Mouse (Mus musculus) forebrain, embryonic 14.5 days (tissue): ENCODE measurements at regions not wholly inside any gene's neighbourhood (a gene's known extent, or its start where the extent isn't known, plus 50 kb on each side); places are given as distances from the start of the nearest gene placed in this dataset.
A peak's percentile ranks its signal among the peaks of the same experiment; 100 is the strongest.

Experiments used
- ATAC-seq: fragments of 200-750 bp; cut with Nextera tagmentation; 2 replicates; pipeline ENCODE4 v1.8.0; 2017; ENCODE audit warnings: mild to moderate bottlenecking, moderate library complexity
- DNase-seq: peaks from one replicate; pipeline ENCODE4 v3.0.0-alpha.2; 2015; ENCODE audit warnings: low spot score
- H3K27ac ChIP-seq: fragments of 300-500 bp; sonication (generic); 2 replicates; pipeline ENCODE4 v1.5.1; 2014; ENCODE audit warnings: low read depth, mild to moderate bottlenecking, control low read depth, low read length, moderate library complexity
- H3K27me3 ChIP-seq: fragments of 300-500 bp; sonication (generic); replicated peaks from 2 replicates; pipeline ENCODE4 v1.6.1; 2014; ENCODE audit warnings: low read length, control low read depth, mixed read lengths; ENCODE audit not compliant: control insufficient read depth, insufficient read depth
- H3K36me3 ChIP-seq: fragments of 300-500 bp; sonication (generic); 2 replicates; pipeline ENCODE4 v1.6.1; 2014; ENCODE audit warnings: low read length, control low read depth; ENCODE audit not compliant: control insufficient read depth, insufficient read depth
- H3K4me1 ChIP-seq: fragments of 300-500 bp; sonication (generic); 2 replicates; pipeline ENCODE4 v1.6.1; 2014; ENCODE audit warnings: antibody characterized with exemption, low read length, control low read depth; ENCODE audit not compliant: control insufficient read depth, insufficient read depth
- H3K4me2 ChIP-seq: fragments of 300-500 bp; sonication (generic); 2 replicates; pipeline ENCODE4 v1.6.1; 2014; ENCODE audit warnings: mild to moderate bottlenecking, control low read depth, low read length
- H3K4me3 ChIP-seq: fragments of 300-500 bp; sonication (generic); 2 replicates; pipeline ENCODE4 v1.5.1; 2014; ENCODE audit warnings: low read depth, low read length, control low read depth
- H3K9ac ChIP-seq: fragments of 300-500 bp; sonication (generic); 2 replicates; pipeline ENCODE4 v1.6.1; 2014; ENCODE audit warnings: mild to moderate bottlenecking, low read length, control low read depth, moderate library complexity
- H3K9me3 ChIP-seq: fragments of 300-500 bp; sonication (generic); replicated peaks from 2 replicates; pipeline ENCODE4 v1.6.1; 2016; ENCODE audit warnings: low read length, control low read depth, mixed read lengths; ENCODE audit not compliant: control insufficient read depth
- WGBS: fragments of 180-500 bp; shearing (Covaris S2); extraction: QIAGEN DNeasy Blood & Tissue Kit; methylation state at CpG from one replicate; pipeline ENCODE4 v1.1.7; 2014; 5-methylcytosine and 5-hydroxymethylcytosine counted together

DNA sequence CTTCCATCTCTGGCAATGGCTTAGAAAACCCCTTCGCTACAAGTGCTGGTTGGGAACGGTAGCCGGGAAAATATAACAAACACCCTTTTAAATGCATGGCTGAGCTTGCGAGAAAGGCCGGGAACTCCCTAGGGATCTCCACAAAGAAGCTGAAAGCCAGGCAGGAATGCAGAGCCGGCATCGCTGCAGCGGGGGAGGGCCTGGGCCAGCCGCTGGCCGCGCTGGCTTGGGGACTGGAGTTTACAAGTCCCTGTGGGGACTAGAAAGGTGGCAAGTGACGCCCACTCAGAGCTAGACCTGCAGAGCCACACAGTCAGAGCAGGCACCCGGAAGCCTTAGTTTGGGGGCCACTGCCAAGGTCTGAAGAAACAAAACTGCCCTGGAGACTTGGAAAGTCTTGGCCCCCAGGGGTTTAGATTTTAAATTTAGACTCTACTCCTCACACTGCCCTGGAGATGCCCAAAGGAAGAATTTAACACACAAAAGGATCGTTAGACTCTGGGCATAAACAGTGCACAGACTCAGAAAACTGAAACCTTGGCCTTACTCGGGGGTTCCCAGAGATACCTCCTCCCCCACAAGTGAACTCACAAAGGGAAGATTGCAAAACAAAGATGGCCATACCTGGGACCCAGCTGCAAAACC, 59.4 kb downstream of the 1700001O22Rik start:
- ATAC-seq (peak; percentile 92), DNase-seq (peak; percentile 87)
- Histone ChIP-seq H3K4me3 (no peak overlapping the region), H3K4me1 (peaks cover 19% of the 10 kb centered on the region), H3K9ac (peak overlapping the region; percentile 46), H3K27ac (peak overlapping the region; percentile 94), H3K27me3 (no peaks in the 10 kb centered on the region), H3K9me3 (no peaks in the 10 kb centered on the region), H3K4me2 (peak overlapping the region; percentile 14; the same call in 1 of the 2 replicates), H3K36me3 (no peaks in the 10 kb centered on the region)
- WGBS, result 1% methylated on average over 15 of the region's 15 CpGs

DNA sequence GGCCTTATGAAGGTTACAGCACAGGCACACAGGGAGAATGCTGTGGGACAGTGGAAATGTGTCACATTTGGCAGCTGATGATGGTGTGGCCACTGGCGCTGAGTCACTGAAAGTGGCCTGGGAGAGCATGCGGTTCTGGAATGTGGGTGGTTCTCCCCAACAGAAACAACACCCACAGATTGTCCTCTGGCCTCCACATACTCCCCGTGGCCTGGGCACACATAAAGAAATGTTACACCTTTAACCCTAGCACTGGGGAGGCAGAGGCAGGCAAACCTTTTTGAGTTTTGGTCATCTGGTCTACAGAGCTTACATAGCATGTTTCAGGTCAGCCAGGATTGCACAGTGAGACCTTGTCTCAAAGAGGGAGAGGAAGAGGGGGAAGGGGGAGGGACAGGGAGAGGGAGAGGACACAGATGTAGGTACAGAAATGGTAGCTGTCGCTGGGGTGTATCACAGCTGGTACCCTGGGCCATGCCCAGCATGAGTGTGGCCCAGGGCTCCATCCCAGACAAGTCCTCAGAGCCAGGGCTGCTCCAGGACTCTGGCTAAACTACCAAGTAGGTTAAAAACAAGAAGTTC, 60.1 kb downstream of the 1700001O22Rik start:
- 30% methylated on average over 4 of the region's 4 CpGs for WGBS
- ATAC-seq (peak; percentile 66), DNase-seq (no peak)
- H3K27ac ChIP-seq, result peak overlapping the region; percentile 94
- H3K9ac ChIP-seq, result peak overlapping the region; percentile 46; the same call in 1 of the 2 replicates
- no peaks in the 10 kb centered on the region for H3K36me3 ChIP-seq
- peaks cover 22% of the 10 kb centered on the region for H3K4me1 ChIP-seq
- H3K27me3 ChIP-seq, result no peaks in the 10 kb centered on the region
- no peak overlapping the region; the same call in 1 of the 2 replicates for H3K4me2 ChIP-seq
- H3K9me3 ChIP-seq, result no peaks in the 10 kb centered on the region
- H3K4me3 ChIP-seq, result no peak overlapping the region

DNA sequence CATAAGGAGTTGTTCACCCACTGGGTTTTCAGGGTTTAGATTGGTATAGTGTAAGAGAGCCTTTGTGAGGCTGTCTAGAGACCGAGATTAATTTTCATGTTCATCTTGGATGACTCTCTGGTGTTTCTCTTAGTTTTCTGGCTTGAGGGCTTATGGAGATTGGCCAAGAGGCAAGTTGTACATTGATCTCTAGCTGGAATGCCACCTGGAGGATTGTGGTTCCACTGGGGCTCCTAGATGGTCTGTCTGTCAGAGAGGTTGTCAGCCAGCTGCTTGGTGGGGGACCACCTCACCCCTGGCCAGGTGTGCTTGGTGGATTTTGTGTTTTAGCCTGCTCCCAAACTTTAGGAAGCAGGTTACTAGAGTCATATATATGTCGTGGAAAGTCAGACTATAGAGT, 62.0 kb downstream of the 1700001O22Rik start:
- ATAC-seq (no peak), DNase-seq (no peak)
- Histone ChIP-seq H3K27ac (no peak overlapping the region), H3K4me3 (no peak overlapping the region), H3K36me3 (no peaks in the 10 kb centered on the region), H3K27me3 (no peaks in the 10 kb centered on the region), H3K9me3 (no peaks in the 10 kb centered on the region), H3K9ac (no peak overlapping the region), H3K4me2 (no peak overlapping the region), H3K4me1 (peaks cover 39% of the 10 kb centered on the region)
- 97% methylated on average over 2 of the region's 2 CpGs for WGBS

DNA sequence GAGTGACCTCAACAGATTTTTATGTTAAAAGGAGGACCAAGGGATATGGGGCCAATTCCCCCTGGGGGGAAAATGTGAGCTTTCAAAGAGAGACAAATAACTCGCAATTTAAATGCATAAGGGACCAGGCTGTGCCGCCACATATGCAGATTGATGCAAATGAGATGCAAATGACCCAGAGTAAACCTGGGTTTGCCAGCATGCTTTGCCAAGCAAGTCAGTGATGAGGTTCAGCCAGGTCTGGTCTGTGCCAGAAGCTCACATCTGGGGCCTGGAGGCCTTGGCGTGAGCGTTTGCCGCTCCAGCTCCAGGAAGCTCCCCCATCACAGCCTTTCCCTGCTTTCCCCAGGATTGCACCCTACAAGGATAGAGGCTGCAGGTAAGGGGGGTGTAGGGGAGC, 65.7 kb downstream of the 1700001O22Rik start:
- Histone ChIP-seq H3K27me3 (no peaks in the 10 kb centered on the region), H3K4me1 (peaks cover 20% of the 10 kb centered on the region), H3K36me3 (no peaks in the 10 kb centered on the region), H3K27ac (peak overlapping the region; percentile 83), H3K4me3 (no peak overlapping the region), H3K9me3 (no peaks in the 10 kb centered on the region), H3K9ac (no peak overlapping the region), H3K4me2 (peak overlapping the region; percentile 7; the same call in 1 of the 2 replicates)
- DNase-seq (peak; percentile 95), ATAC-seq (peak; percentile 93)
- WGBS, result 11% methylated on average over 5 of the region's 5 CpGs

DNA sequence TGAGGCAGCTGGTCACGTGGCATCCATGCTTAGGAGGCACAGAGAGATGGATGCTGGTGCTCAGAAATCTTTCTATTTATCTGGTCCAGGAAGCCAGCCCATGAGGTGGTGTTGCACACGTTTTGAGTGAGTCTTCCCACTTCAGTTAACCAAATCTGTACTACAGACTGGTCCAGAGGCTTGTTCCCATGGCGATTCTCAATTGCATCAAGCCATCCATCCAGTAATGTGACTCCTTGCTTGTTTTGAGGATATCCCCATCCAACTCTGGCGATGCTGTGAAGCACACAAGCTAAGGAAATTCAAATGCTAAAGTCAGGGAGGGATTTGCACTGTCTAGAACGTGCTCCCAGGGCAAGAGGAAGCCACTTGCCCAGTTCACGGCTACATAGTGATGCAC, 66.8 kb downstream of the 1700001O22Rik start:
- Histone ChIP-seq H3K9ac (no peak overlapping the region), H3K9me3 (no peaks in the 10 kb centered on the region), H3K27ac (peak overlapping the region; percentile 83), H3K4me1 (peaks cover 20% of the 10 kb centered on the region), H3K36me3 (no peaks in the 10 kb centered on the region), H3K4me3 (no peak overlapping the region), H3K4me2 (no peak overlapping the region), H3K27me3 (no peaks in the 10 kb centered on the region)
- ATAC-seq (no peak), DNase-seq (no peak)
- 52% methylated on average over 6 of the region's 6 CpGs for WGBS

DNA sequence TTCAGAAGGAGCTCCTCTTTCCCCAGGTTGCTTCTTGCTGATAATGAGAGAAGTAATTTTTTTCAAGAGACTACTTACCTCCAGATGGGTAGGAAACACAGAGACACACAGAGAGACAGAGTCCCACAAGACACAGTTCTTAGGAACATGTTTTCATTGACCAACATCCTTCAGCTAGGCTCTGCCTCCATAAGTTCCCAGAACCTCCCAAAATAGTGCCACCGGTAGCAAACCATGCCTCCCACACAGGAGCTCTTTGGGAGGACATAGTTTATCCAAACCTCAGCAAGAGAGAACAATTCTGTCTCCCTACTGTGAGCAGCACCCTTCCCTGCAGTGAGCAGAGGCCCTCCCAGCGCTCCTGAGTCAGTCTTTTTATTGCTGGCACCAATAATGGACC, 67.2 kb downstream of the 1700001O22Rik start:
- no peak overlapping the region for H3K4me2 ChIP-seq
- H3K4me3 ChIP-seq, result no peak overlapping the region
- WGBS, result 61% methylated on average over 2 of the region's 2 CpGs
- H3K27ac ChIP-seq, result peak overlapping the region; percentile 83
- H3K27me3 ChIP-seq, result no peaks in the 10 kb centered on the region
- no peak for ATAC-seq
- H3K4me1 ChIP-seq, result peaks cover 20% of the 10 kb centered on the region
- DNase-seq, result no peak
- no peaks in the 10 kb centered on the region for H3K9me3 ChIP-seq
- no peaks in the 10 kb centered on the region for H3K36me3 ChIP-seq
- no peak overlapping the region for H3K9ac ChIP-seq

DNA sequence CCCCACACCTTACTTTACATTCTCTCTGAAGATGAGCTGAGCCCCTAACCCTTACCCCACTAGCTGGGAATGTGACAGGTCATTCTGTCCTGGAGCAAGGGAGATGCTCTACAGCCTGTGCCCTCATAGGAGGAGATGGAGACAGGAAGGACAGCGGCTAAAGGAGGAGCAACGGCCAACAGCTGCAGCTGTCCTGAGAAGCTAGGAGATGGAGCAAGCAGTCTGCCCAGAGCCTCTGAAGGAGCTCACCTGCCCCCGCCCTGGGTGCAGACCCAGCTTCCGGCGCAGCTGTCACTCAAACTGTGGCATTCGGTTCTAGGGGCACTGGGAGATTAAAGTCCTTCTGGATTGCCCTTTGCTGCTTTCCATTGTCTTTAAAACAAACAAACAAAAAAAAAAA, 69.6 kb downstream of the 1700001O22Rik start:
- no peak overlapping the region for H3K4me3 ChIP-seq
- no peak overlapping the region for H3K27ac ChIP-seq
- H3K9me3 ChIP-seq, result no peaks in the 10 kb centered on the region
- H3K4me2 ChIP-seq, result no peak overlapping the region
- no peak for DNase-seq
- H3K36me3 ChIP-seq, result no peaks in the 10 kb centered on the region
- no peak overlapping the region for H3K9ac ChIP-seq
- H3K4me1 ChIP-seq, result peaks cover 20% of the 10 kb centered on the region
- H3K27me3 ChIP-seq, result no peaks in the 10 kb centered on the region
- ATAC-seq, result no peak
- WGBS, result 38% methylated on average over 6 of the region's 6 CpGs

DNA sequence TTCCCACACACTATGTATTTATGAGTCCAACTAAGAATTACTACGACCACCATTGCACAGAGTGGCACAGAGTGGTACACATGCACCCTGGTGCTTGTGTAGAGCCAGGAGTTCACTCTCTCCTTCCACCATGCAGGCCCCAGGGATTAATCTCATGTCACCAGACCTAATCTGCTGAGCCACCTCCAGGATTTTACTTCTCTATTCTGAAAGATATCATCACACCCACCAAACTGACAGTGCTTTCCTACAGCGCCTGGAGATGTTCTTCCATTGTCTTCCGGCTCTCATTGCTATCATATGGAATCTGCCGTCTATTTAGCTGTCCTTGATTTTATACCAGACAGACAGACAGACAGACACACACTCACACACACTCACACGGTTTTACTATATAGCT, 71.6 kb downstream of the 1700001O22Rik start:
- WGBS, result 96% methylated on average over 5 of the region's 5 CpGs
- no peaks in the 10 kb centered on the region for H3K36me3 ChIP-seq
- H3K27ac ChIP-seq, result no peak overlapping the region
- ATAC-seq (no peak), DNase-seq (no peak)
- no peak overlapping the region for H3K4me3 ChIP-seq
- no peaks in the 10 kb centered on the region for H3K27me3 ChIP-seq
- H3K4me2 ChIP-seq, result no peak overlapping the region
- peaks cover 3% of the 10 kb centered on the region for H3K4me1 ChIP-seq
- no peak overlapping the region for H3K9ac ChIP-seq
- no peaks in the 10 kb centered on the region for H3K9me3 ChIP-seq

DNA sequence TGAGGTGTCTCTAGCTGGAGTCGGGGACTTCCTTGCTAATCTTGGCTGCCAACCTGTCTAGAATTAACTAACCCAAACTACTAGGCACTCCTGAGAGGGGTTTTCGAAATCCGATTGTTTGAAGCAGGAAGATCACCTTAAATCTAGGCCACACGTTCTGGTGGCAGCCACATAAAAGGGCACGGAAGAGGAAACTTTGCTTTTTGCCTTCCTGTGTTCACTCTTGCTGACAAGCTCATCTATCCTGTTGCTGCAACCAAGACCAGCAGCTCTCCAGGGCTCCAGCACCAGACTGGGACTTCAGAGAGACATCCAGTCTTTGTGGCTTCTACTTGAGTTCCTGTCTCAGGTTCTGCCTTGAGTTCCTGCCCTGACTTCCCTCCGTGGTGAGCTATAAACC, 75.5 kb downstream of the 1700001O22Rik start:
- no peak overlapping the region for H3K27ac ChIP-seq
- H3K4me1 ChIP-seq, result peaks cover 32% of the 10 kb centered on the region
- 85% methylated on average over 6 of the region's 6 CpGs for WGBS
- no peaks in the 10 kb centered on the region for H3K9me3 ChIP-seq
- no peak for ATAC-seq
- H3K4me3 ChIP-seq, result no peak overlapping the region
- no peaks in the 10 kb centered on the region for H3K36me3 ChIP-seq
- H3K27me3 ChIP-seq, result no peaks in the 10 kb centered on the region
- no peak overlapping the region for H3K4me2 ChIP-seq
- DNase-seq, result no peak
- H3K9ac ChIP-seq, result no peak overlapping the region
